Mouse (Mus musculus): Measurements from ENCODE around the gene Gm17018. TPM values are rescaled to one million over a fixed set of nuclear protein-coding genes. Genes with fewer than 3 reads are reported as not detected.

The Gm17018 gene
- polyA plus RNA-seq, 1 experiment: 25.7 TPM

DNA sequence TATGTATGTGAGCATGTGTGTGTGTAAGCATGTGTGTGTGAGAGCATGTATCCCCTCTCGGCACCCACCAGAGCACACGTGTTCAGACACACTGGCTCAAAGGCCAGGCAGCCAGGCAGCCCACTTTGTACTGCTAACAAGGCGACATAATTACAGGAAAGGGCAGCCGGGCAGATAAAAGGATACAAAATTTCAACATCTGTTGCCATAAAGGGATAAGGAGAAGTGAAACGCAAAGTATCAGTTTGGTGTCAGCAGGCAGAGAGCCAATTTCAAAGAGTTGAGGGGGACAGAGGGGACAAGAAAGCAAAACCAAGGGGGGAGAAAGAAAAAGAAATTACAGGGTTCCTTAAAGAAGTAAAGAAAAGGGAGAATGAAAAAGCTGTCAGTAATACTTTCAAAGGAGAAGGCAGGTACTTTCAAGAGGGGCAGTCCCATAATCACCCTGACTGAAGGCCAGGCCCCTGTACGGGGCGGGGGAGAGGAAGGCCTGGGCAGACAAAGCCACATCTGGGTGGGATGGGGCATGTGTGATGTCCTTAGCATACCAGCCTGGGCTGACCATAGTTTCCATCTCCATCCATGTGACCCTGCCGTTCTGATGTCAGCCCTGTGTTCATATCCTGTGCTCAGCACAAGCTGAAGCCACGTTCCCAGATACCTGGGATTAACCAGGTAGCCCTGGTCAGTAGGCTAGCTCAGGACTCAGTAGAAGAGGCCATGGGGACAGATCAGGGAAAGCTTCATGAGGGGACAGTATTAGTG is 24.6 kb downstream of the Gm17018 start:
- TF ChIP-seq FOSL1 (IDR thresholded peaks at IDR 0.05; ENCODE audit: insufficient read depth, low read length, poor library complexity, severe bottlenecking): no peak
- no peak for TF ChIP-seq CEBPB (IDR thresholded peaks at IDR 0.05; ENCODE audit: low read depth)
- TF ChIP-seq USF1 (IDR thresholded peaks at IDR 0.05; ENCODE audit: low read depth): no peak
- TF ChIP-seq MYOG (IDR thresholded peaks at IDR 0.05; ENCODE audit: control insufficient read depth, extremely low read depth, insufficient read length): no peak
- no peak for TF ChIP-seq CTCF (IDR thresholded peaks at IDR 0.05; ENCODE audit: control insufficient read depth, insufficient read depth, insufficient read length)
- TF ChIP-seq MAX (IDR thresholded peaks at IDR 0.05): no peak
- no peak for TF ChIP-seq MYOD1 (IDR thresholded peaks at IDR 0.05; ENCODE audit: control insufficient read depth, insufficient read length, low read depth)
- no peaks in the 10 kb centered on the region for H3K79me3 ChIP-seq (ENCODE audit: low read depth)
- no peak overlapping the region for H3K4me3 ChIP-seq (ENCODE audit: insufficient read depth, poor library complexity, severe bottlenecking)
- H3K79me2 ChIP-seq (ENCODE audit: control insufficient read depth, insufficient read depth): no peaks in the 10 kb centered on the region
- no peak overlapping the region for H3ac ChIP-seq (ENCODE audit: control insufficient read depth, insufficient read length, low read depth)
- no peaks in the 10 kb centered on the region for H3K36me3 ChIP-seq (ENCODE audit: control insufficient read depth, insufficient read depth)
- H3K27me3 ChIP-seq (ENCODE audit: control insufficient read depth, insufficient read depth, insufficient read length): no peaks in the 10 kb centered on the region

DNA sequence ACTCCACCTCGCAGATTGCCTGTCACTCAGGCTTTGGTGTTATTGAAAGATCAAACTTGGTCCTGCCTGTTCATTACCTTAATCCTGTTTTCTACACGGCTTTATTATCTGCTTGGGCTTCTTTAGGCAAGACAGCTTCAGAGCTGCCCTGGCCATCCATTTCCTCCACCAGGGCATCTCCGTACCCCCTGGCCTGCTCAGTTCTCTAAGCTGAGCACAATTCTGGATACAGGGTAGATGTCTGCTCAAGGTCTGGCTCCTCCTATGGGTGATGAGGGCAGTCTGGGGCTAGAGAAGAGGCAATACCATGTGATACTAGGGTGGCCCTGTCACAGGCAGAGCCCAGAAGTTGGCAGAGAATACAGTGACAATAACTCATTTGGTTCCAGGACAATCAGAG is 26.4 kb downstream of the Gm17018 start:
- H3K4me3 ChIP-seq (ENCODE audit: insufficient read depth, poor library complexity, severe bottlenecking): no peak overlapping the region
- H3ac ChIP-seq (ENCODE audit: control insufficient read depth, insufficient read length, low read depth): no peak overlapping the region
- H3K79me3 ChIP-seq (ENCODE audit: low read depth): no peaks in the 10 kb centered on the region
- TF ChIP-seq MYOD1 (IDR thresholded peaks at IDR 0.05; ENCODE audit: control insufficient read depth, insufficient read length, low read depth): no peak
- no peaks in the 10 kb centered on the region for H3K36me3 ChIP-seq (ENCODE audit: control insufficient read depth, insufficient read depth)
- no peaks in the 10 kb centered on the region for H3K79me2 ChIP-seq (ENCODE audit: control insufficient read depth, insufficient read depth)
- no peaks in the 10 kb centered on the region for H3K27me3 ChIP-seq (ENCODE audit: control insufficient read depth, insufficient read depth, insufficient read length)

DNA sequence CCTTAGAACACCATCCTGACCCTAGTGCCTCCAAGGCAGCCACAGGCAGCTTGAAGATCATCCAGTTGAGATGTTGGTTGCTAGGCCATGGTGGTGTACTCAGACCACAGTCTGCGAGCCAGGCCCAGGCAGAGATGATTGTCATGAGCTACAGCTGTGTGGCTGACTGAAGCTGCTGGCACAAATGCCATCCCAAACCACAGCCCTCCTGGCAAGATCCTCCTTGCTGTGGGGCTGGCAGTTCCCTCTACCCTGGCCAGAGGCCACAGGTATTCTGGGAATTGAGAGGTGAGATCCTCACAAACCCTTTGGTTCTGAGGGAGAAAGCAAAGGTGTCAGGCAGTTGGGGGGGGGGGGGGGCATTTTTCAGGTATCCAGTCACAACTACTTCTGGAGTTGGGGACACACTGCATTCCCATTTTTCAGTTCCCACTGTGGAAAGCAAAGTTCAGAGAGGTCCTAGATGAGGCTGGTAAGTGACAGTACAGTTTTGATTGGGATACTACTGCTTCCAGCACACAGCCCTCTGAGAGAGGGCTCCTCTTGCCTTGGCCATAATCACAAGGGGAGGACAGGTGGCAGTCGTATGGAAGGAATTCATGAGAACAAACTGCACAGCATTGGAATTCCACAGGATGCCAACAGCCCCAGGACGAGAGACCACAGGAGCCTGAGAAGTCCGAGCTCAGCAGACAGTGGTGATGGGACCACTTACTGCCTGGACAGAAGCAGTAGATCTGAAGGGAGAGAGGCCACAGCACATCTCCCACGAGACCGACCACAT is 27.3 kb downstream of the Gm17018 start:
- no peaks in the 10 kb centered on the region for H3K27me3 ChIP-seq (ENCODE audit: control insufficient read depth, insufficient read depth, insufficient read length)
- TF ChIP-seq MYOD1 (IDR thresholded peaks at IDR 0.05; ENCODE audit: control insufficient read depth, insufficient read length, low read depth): no peak
- no peak for TF ChIP-seq MAX (IDR thresholded peaks at IDR 0.05)
- no peak for TF ChIP-seq MYOG (IDR thresholded peaks at IDR 0.05; ENCODE audit: control insufficient read depth, extremely low read depth, insufficient read length)
- no peak for TF ChIP-seq USF1 (IDR thresholded peaks at IDR 0.05; ENCODE audit: low read depth)
- TF ChIP-seq FOSL1 (IDR thresholded peaks at IDR 0.05; ENCODE audit: insufficient read depth, low read length, poor library complexity, severe bottlenecking): no peak
- no peaks in the 10 kb centered on the region for H3K79me3 ChIP-seq (ENCODE audit: low read depth)
- H3ac ChIP-seq (ENCODE audit: control insufficient read depth, insufficient read length, low read depth): no peak overlapping the region
- no peak overlapping the region for H3K4me3 ChIP-seq (ENCODE audit: insufficient read depth, poor library complexity, severe bottlenecking)
- no peaks in the 10 kb centered on the region for H3K79me2 ChIP-seq (ENCODE audit: control insufficient read depth, insufficient read depth)
- H3K36me3 ChIP-seq (ENCODE audit: control insufficient read depth, insufficient read depth): no peaks in the 10 kb centered on the region

DNA sequence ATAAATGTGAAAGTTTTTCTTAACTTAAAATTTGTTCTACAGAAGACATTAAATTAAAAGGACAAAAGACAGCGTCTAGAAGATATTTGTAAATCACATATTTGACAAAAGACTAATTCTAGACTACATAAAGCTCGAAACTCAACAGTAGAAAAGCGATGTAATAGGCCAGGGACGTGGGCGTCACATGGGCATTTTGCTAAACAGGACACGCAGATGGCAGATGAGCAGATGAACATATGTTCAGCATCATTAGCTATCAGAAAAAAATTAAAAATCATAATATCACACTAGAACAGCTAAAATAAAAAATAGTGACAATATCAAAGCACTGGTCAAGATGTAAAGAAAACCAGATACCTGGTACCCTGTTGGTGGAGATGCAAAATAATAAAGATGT is 29.3 kb downstream of the Gm17018 start:
- H3K27me3 ChIP-seq (ENCODE audit: control insufficient read depth, insufficient read depth, insufficient read length): no peaks in the 10 kb centered on the region
- H3K36me3 ChIP-seq (ENCODE audit: control insufficient read depth, insufficient read depth): no peaks in the 10 kb centered on the region
- H3K79me3 ChIP-seq (ENCODE audit: low read depth): no peaks in the 10 kb centered on the region
- no peak overlapping the region for H3ac ChIP-seq (ENCODE audit: control insufficient read depth, insufficient read length, low read depth)
- no peaks in the 10 kb centered on the region for H3K79me2 ChIP-seq (ENCODE audit: control insufficient read depth, insufficient read depth)
- TF ChIP-seq MAX (IDR thresholded peaks at IDR 0.05): no peak
- no peak for TF ChIP-seq CEBPB (IDR thresholded peaks at IDR 0.05; ENCODE audit: low read depth)
- no peak for TF ChIP-seq MYOG (IDR thresholded peaks at IDR 0.05; ENCODE audit: control insufficient read depth, extremely low read depth, insufficient read length)
- TF ChIP-seq MYOD1 (IDR thresholded peaks at IDR 0.05; ENCODE audit: control insufficient read depth, insufficient read length, low read depth): no peak
- no peak for TF ChIP-seq CTCF (IDR thresholded peaks at IDR 0.05; ENCODE audit: control insufficient read depth, insufficient read depth, insufficient read length)
- TF ChIP-seq USF1 (IDR thresholded peaks at IDR 0.05; ENCODE audit: low read depth): no peak
- TF ChIP-seq FOSL1 (IDR thresholded peaks at IDR 0.05; ENCODE audit: insufficient read depth, low read length, poor library complexity, severe bottlenecking): no peak
- H3K4me3 ChIP-seq (ENCODE audit: insufficient read depth, poor library complexity, severe bottlenecking): no peak overlapping the region

DNA sequence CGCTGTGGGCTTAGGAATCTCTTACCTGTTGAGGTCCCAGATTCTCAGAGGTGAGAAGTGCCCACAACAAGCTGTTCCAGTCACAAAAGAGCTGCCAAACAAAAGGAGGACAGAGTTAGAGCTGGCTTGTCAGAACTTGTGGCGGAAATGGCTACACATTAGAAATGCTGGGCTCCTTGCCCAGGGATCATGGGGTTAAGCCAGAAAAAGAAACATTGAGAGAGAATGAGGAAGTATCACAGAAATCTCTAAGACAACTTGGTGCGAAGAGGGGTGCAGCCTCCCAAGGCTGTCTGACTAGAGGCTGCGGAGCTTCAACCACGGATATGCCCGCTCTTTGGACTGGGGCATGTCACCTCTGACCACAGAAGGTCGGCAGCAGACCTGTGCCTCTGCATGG is 31.3 kb downstream of the Gm17018 start:
- Histone ChIP-seq H3ac (ENCODE audit: control insufficient read depth, insufficient read length, low read depth) (no peak overlapping the region), H3K27me3 (ENCODE audit: control insufficient read depth, insufficient read depth, insufficient read length) (no peaks in the 10 kb centered on the region), H3K4me3 (ENCODE audit: insufficient read depth, poor library complexity, severe bottlenecking) (no peak overlapping the region), H3K79me2 (ENCODE audit: control insufficient read depth, insufficient read depth) (no peaks in the 10 kb centered on the region), H3K79me3 (ENCODE audit: low read depth) (no peaks in the 10 kb centered on the region), H3K36me3 (ENCODE audit: control insufficient read depth, insufficient read depth) (no peaks in the 10 kb centered on the region)
- no peak for TF ChIP-seq FOSL1 (IDR thresholded peaks at IDR 0.05; ENCODE audit: insufficient read depth, low read length, poor library complexity, severe bottlenecking)
- TF ChIP-seq CTCF (IDR thresholded peaks at IDR 0.05; ENCODE audit: control insufficient read depth, insufficient read depth, insufficient read length): no peak
- TF ChIP-seq MYOG (IDR thresholded peaks at IDR 0.05; ENCODE audit: control insufficient read depth, extremely low read depth, insufficient read length): no peak

DNA sequence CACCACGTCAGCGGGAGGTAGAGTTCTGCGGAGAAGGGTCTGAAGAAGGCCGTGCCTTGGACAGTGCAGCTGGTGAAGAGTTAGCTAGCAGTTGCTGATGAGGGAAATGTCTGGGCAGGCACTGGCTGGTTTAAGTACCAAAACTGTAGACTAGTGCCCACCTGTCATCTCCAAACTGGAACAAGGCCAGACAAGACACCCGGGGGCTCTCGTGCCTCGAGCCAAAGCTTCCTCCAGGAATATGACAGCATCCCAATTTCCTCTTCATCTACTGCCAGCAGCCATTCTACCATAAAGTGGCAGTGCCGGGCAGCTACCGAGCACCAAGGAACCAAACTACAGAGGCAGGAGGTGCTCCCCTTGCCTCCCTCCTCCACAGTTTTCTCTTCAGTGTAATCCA is 32.5 kb downstream of the Gm17018 start:
- Histone ChIP-seq H3K27me3 (ENCODE audit: control insufficient read depth, insufficient read depth, insufficient read length) (no peaks in the 10 kb centered on the region), H3K79me2 (ENCODE audit: control insufficient read depth, insufficient read depth) (no peaks in the 10 kb centered on the region), H3K4me3 (ENCODE audit: insufficient read depth, poor library complexity, severe bottlenecking) (no peak overlapping the region), H3K36me3 (ENCODE audit: control insufficient read depth, insufficient read depth) (no peaks in the 10 kb centered on the region), H3ac (ENCODE audit: control insufficient read depth, insufficient read length, low read depth) (no peak overlapping the region), H3K79me3 (ENCODE audit: low read depth) (no peaks in the 10 kb centered on the region)
- TF ChIP-seq MYOD1 (IDR thresholded peaks at IDR 0.05; ENCODE audit: control insufficient read depth, insufficient read length, low read depth) (no peak), FOSL1 (IDR thresholded peaks at IDR 0.05; ENCODE audit: insufficient read depth, low read length, poor library complexity, severe bottlenecking) (no peak), MAX (IDR thresholded peaks at IDR 0.05) (no peak), CTCF (IDR thresholded peaks at IDR 0.05; ENCODE audit: control insufficient read depth, insufficient read depth, insufficient read length) (no peak), MYOG (IDR thresholded peaks at IDR 0.05; ENCODE audit: control insufficient read depth, extremely low read depth, insufficient read length) (no peak), CEBPB (IDR thresholded peaks at IDR 0.05; ENCODE audit: low read depth) (no peak), USF1 (IDR thresholded peaks at IDR 0.05; ENCODE audit: low read depth) (no peak)

All from C2C12 (cell line).